Mouse (Mus musculus): ENCODE data around the gene Hoxa2. TPM values are rescaled to one million over a fixed set of nuclear protein-coding genes. Genes with fewer than 3 reads are reported as not detected.
A peak's percentile ranks its signal among the peaks of the same experiment; 100 is the strongest.

Gene Hoxa2
- polyA plus RNA-seq, 1 experiment from 2014 or later, result 0.29 TPM

DNA sequence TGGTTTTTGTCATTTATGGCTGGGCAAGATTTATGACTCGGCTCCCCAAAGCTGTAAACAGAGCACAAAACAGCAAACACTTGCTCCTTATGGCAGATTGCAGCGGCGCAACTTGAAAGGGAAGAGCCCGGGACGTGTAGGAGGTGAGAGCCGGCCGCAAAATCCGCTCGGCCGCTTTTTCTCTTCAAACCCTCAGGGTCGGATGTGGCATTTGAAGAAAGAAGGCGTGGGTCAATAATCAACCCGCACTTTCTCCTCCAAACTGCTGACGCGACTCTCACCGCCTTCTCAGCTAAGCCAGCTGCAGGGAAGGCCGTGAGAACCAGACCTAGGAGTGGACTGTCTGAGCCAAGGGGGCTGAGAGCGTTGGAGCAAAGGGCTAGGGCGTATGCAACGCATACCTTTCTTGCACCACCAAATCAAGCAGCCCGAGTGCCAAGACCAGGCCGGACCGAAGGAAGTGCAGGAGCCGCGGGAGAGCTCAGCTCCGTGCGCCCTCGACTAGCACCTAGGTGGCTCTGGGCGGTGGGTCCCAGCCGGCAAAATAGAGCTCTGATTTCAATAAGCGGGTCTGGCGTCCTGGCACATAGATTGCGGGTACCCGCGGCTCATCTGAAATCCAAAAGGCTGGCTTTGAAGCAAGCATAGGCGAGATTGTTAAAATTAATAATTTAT lies 12.6 kb upstream of the Hoxa2 start, which contains the start of gene 5730596B20Rik:
5730596B20Rik (plus strand) TSS at position 438 of the 675 bp plus-strand sequence.
- peaks cover 99% of the 10 kb centered on the region for H3K27me3 ChIP-seq
- H3K4me2 ChIP-seq, result peak within 1 kb of the TSS; percentile 25
- no peak within 1 kb of the TSS for H3K9ac ChIP-seq
- H3K9me3 ChIP-seq (replicated peaks), result no peaks in the 10 kb centered on the region
- 5% methylated on average over 36 of the region's 36 CpGs for whole genome bisulfite sequencing (ENCODE audit: insufficient replicate concordance)
- peaks cover 9% of the 10 kb centered on the region; the same call in 1 of the 2 replicates for H3K4me1 ChIP-seq (replicated peaks)
- H3K27ac ChIP-seq (replicated peaks), result no peak within 1 kb of the TSS
- H3K36me3 ChIP-seq (replicated peaks), result no peaks in the 10 kb centered on the region
- H3K4me3 ChIP-seq (replicated peaks), result peak within 1 kb of the TSS; percentile 39; the same call in 1 of the 2 replicates
- ATAC-seq (ENCODE audit: insufficient read depth), result no peak

DNA sequence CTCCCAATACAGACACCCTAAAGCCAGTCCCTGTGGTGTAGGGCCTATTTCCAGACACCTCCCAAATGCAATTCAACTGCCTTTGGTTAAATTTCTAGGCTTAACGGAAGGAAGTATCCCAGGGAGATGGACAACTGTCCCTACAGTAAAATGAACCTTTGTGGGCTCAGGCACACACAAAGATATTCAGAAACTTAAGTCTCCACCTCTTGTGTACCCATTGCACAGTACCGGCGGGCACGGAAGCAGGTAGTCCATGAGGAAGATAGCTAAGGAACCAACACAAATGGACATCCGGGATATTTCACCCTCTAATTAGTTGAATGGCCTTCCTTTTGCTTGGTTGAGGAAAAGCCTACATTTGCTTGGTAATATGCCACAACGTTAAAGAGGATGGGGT lies 11.8 kb upstream of the Hoxa2 start:
- Histone ChIP-seq H3K9me3 (replicated peaks) (no peaks in the 10 kb centered on the region), H3K4me3 (replicated peaks) (peak overlapping the region; percentile 39; the same call in 1 of the 2 replicates), H3K9ac (no peak overlapping the region), H3K27me3 (peaks cover 99% of the 10 kb centered on the region), H3K36me3 (replicated peaks) (no peaks in the 10 kb centered on the region), H3K4me1 (replicated peaks) (peaks cover 11% of the 10 kb centered on the region; the same call in 1 of the 2 replicates), H3K27ac (replicated peaks) (no peak overlapping the region), H3K4me2 (peak overlapping the region; percentile 23; the same call in 1 of the 2 replicates)
- no peak for ATAC-seq (ENCODE audit: insufficient read depth)
- 4% methylated on average over 6 of the region's 6 CpGs for WGBS (ENCODE audit: insufficient replicate concordance)

DNA sequence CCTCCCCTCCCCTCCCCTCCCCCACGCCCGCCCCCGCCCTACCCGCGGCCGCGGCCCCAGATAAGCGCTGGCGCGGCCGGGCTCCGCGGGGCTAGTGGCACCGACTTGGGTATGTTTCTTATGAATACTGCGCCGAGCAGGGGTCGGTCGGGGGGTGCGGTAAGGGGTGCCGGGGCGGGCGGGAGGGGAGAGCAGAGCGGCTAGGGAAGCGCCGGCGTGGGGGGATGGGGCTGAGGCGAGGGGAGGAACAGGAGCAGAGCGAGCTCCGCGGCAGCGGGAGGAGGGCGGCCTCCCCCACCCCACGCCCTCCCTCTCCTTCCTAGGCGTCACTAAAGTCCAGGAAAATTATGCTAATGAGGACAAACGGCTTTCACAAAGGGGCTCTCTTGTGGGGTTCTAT lies 11.2 kb upstream of the Hoxa2 start:
- peak overlapping the region; percentile 39 for H3K4me3 ChIP-seq (replicated peaks)
- H3K4me1 ChIP-seq (replicated peaks), result peaks cover 8% of the 10 kb centered on the region; the same call in 1 of the 2 replicates
- peak overlapping the region; percentile 23; the same call in 1 of the 2 replicates for H3K4me2 ChIP-seq
- no peaks in the 10 kb centered on the region for H3K36me3 ChIP-seq (replicated peaks)
- H3K27me3 ChIP-seq, result peaks cover 99% of the 10 kb centered on the region
- ATAC-seq (ENCODE audit: insufficient read depth), result no peak
- no peak overlapping the region; the same call in 1 of the 2 replicates for H3K9ac ChIP-seq
- no peaks in the 10 kb centered on the region for H3K9me3 ChIP-seq (replicated peaks)
- H3K27ac ChIP-seq (replicated peaks), result no peak overlapping the region
- 3% methylated on average over 11 of the region's 35 CpGs for WGBS (ENCODE audit: insufficient replicate concordance)

DNA sequence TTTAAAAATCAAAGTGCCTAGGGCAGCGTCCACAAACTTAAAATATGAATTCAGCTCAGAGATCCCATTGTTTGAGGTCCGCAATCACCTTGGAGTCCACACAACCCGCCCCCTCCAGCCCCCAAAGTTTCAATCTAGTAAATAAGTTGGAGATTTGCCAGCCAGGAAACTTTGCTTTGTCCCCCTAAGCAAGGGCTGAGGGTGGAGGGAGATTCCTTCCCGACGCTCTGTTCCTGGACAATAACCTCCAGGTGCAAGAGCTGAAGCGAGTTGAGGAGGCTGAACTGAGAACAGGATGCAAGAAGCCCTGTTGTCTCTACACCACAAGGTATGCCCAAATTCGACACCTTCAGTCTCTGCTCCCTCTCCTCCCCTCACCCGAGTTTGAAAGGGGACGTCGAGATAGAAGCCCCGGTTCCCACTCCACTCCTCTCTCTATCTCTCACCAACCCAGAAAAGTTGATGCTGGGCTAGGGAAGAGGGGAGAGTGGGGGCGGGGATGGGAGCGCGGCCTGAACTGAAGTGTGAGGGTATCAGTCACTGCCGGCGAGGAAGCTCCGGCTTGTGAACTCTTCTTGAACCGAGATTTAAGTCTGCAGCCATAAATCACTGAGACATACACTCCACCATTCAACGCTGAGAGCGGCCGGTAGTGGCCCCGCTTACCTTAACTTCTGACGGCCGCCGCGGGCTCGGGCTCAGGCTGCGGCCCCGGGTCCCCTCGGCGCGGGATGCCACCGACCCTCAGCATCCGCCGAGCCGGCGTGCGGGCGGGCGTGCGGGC lies 10.5 kb upstream of the Hoxa2 start:
- Histone ChIP-seq H3K27me3 (peaks cover 99% of the 10 kb centered on the region), H3K27ac (replicated peaks) (no peak overlapping the region), H3K4me1 (replicated peaks) (peaks cover 8% of the 10 kb centered on the region; the same call in 1 of the 2 replicates), H3K9me3 (replicated peaks) (no peaks in the 10 kb centered on the region), H3K4me2 (no peak overlapping the region; the same call in 1 of the 2 replicates), H3K9ac (no peak overlapping the region; the same call in 1 of the 2 replicates), H3K36me3 (replicated peaks) (no peaks in the 10 kb centered on the region), H3K4me3 (replicated peaks) (peak overlapping the region; percentile 39)
- no peak for ATAC-seq (ENCODE audit: insufficient read depth)
- 4% methylated on average over 37 of the region's 41 CpGs for WGBS (ENCODE audit: insufficient replicate concordance)

DNA sequence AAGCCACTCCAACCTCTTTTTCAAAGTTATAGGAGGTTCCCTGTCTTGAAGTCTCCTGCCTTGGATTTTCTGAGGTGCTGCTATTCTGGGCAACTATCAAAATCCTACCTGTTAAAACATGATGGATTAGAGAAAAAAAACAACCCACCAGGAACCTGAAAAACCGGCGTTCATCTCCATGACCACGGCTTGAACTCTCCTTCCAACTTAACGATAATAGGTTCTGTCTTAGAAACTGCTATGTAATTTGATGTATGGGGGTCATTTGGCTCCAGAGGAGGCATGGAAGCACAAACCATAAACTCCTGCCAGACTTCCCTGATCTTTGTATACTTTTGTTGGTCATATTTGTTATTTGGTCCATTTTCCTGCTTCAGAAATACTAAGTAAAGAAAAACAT lies 9.0 kb upstream of the Hoxa2 start:
- Histone ChIP-seq H3K36me3 (replicated peaks) (no peaks in the 10 kb centered on the region), H3K4me3 (replicated peaks) (no peak overlapping the region), H3K9me3 (replicated peaks) (no peaks in the 10 kb centered on the region), H3K4me1 (replicated peaks) (peaks cover 8% of the 10 kb centered on the region; the same call in 1 of the 2 replicates), H3K27ac (replicated peaks) (no peak overlapping the region), H3K9ac (no peak overlapping the region), H3K27me3 (peaks cover 99% of the 10 kb centered on the region), H3K4me2 (no peak overlapping the region)
- no peak for ATAC-seq (ENCODE audit: insufficient read depth)
- WGBS (ENCODE audit: insufficient replicate concordance), result 17% methylated on average over 4 of the region's 4 CpGs

DNA sequence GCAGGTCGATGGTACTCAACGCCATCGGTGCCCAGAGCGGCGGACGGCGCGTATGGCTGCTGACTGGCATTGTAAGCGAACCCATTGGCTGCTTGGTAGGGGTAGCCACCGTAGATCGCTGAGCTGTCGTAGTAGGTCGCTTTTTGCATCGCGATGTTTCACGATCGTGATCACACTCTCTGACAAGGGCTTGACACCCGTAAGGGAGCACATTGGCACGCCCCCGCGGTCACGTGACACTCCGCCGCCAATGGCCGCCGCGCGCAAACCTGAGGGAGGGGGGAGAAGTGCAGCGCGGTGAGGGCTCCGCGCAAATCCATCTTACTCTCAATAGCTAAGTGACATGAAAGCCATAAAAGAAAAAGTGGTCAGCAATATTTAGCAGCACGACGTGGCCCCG lies 7.9 kb upstream of the Hoxa2 start:
- Histone ChIP-seq H3K9ac (no peak overlapping the region), H3K9me3 (replicated peaks) (no peaks in the 10 kb centered on the region), H3K27me3 (peaks cover 99% of the 10 kb centered on the region), H3K4me2 (peak overlapping the region; percentile 36), H3K27ac (replicated peaks) (0 out of 2 replicates have a peak overlapping the region, but pooled peaks have one; percentile 19), H3K4me1 (replicated peaks) (peaks cover 8% of the 10 kb centered on the region; the same call in 1 of the 2 replicates), H3K4me3 (replicated peaks) (no peak overlapping the region), H3K36me3 (replicated peaks) (no peaks in the 10 kb centered on the region)
- WGBS (ENCODE audit: insufficient replicate concordance), result 2% methylated on average over 35 of the region's 35 CpGs
- no peak for ATAC-seq (ENCODE audit: insufficient read depth)

DNA sequence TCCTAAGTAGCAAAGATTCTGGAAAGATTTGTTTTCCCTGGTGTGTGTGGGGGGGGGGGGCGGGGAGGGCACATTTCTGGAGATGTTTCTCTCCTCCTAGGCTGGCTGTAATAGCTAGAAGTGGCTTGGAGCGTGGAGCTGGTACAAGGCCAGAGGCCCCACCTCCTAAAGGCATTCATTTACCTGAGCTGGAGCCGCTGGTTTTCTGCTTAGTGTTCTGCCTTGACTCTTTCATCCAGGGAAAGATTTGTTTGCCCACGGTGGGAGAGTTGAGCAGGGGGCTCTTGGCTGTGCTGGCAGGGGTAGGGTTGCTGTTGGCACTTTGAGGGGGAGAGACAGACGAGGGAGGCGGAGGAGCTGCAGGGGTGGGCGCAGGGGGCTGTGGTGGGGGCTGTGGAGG lies 7.3 kb upstream of the Hoxa2 start:
- peaks cover 99% of the 10 kb centered on the region for H3K27me3 ChIP-seq
- WGBS (ENCODE audit: insufficient replicate concordance), result 29% methylated on average over 7 of the region's 7 CpGs
- H3K36me3 ChIP-seq (replicated peaks), result no peaks in the 10 kb centered on the region
- H3K4me2 ChIP-seq, result peak overlapping the region; percentile 36; the same call in 1 of the 2 replicates
- H3K4me3 ChIP-seq (replicated peaks), result no peak overlapping the region
- ATAC-seq (ENCODE audit: insufficient read depth), result no peak
- H3K27ac ChIP-seq (replicated peaks), result no peak overlapping the region
- no peaks in the 10 kb centered on the region for H3K9me3 ChIP-seq (replicated peaks)
- no peak overlapping the region for H3K9ac ChIP-seq
- peaks cover 8% of the 10 kb centered on the region; the same call in 1 of the 2 replicates for H3K4me1 ChIP-seq (replicated peaks)

DNA sequence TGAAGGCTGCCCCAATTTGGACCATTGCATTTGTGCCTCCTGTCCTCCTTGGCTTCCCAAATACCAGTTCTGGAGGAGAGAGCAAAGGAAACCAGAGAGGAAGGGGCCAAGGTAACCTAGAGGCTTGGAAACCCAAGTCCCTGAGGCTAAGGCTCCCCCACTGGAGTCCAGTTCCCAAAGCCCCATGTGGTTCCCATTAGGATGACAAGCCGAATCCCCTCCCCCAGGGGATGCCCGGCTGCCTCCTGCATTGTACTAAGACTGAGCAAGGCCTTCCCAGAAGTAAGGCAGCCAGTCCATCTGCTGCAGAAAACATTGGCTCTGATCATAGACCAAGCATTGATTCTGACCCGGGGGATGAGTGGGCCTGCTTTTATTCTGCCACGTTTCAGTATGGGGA lies 6.7 kb upstream of the Hoxa2 start:
- 26% methylated on average over 4 of the region's 4 CpGs for WGBS (ENCODE audit: insufficient replicate concordance)
- peaks cover 99% of the 10 kb centered on the region for H3K27me3 ChIP-seq
- peaks cover 8% of the 10 kb centered on the region; the same call in 1 of the 2 replicates for H3K4me1 ChIP-seq (replicated peaks)
- no peak overlapping the region for H3K9ac ChIP-seq
- no peak overlapping the region for H3K4me2 ChIP-seq
- no peaks in the 10 kb centered on the region for H3K36me3 ChIP-seq (replicated peaks)
- H3K27ac ChIP-seq (replicated peaks), result no peak overlapping the region
- H3K9me3 ChIP-seq (replicated peaks), result no peaks in the 10 kb centered on the region
- no peak overlapping the region for H3K4me3 ChIP-seq (replicated peaks)
- ATAC-seq (ENCODE audit: insufficient read depth), result no peak

DNA sequence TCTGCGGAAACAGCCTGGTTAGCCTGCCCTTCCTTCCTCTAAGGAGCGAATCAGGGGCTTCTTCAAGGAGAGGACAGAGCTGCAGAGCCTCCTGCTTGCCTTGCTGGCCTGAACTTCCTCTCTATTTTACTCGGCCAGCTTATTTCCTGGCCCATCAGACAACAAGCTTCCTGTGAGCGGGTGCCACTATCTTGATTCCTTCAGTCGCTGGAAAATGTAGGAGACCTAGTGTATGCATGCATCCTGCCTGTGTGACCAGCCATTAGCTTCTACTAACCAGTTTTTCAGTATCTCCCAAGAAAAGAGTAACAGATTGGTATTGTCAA lies 6.2 kb upstream of the Hoxa2 start:
- Histone ChIP-seq H3K4me3 (replicated peaks) (no peak overlapping the region), H3K4me2 (peak overlapping the region; percentile 23; the same call in 1 of the 2 replicates), H3K27ac (replicated peaks) (no peak overlapping the region), H3K4me1 (replicated peaks) (peaks cover 8% of the 10 kb centered on the region; the same call in 1 of the 2 replicates), H3K36me3 (replicated peaks) (no peaks in the 10 kb centered on the region), H3K9ac (no peak overlapping the region), H3K27me3 (peaks cover 99% of the 10 kb centered on the region), H3K9me3 (replicated peaks) (no peaks in the 10 kb centered on the region)
- no peak for ATAC-seq (ENCODE audit: insufficient read depth)
- WGBS (ENCODE audit: insufficient replicate concordance), result 5% methylated on average over 5 of the region's 5 CpGs

DNA sequence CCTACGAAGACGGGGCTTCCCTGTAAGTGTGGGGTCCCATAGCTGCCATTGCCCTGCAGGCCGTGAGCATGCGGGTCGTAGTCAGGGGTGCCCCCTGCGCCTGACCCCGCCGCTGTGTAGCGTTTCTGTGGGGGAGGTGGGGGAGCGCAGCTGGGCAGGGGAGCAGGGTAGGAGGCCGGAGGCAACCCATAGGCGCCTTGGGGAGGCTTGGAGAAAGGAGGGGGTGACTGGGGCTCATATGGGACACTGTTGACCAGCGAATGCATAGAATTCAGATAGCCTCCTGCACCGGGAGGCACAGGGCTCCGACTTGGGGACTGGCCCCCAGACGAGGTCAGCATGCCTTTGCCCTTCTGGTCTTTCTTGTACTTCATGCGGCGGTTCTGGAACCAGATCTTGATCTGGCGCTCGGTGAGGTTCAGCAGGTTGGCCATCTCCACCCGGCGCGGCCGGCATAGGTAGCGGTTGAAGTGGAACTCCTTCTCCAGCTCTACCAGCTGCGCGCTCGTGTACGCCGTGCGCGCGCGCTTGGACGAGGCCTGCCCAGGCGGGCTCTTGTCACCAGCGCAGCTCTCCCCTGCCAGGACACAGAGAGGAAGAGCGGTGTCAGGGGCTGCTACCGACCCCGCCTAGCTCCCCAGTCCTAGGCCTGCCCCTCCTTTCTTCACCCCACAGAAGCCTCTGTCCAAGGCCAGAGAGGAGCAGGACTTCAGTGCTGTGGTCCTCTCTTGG lies 5.7 kb upstream of the Hoxa2 start:
- H3K27me3 ChIP-seq, result peaks cover 99% of the 10 kb centered on the region
- ATAC-seq (ENCODE audit: insufficient read depth), result peak; percentile 69
- H3K4me2 ChIP-seq, result peak overlapping the region; percentile 23
- H3K36me3 ChIP-seq (replicated peaks), result no peaks in the 10 kb centered on the region
- 10% methylated on average over 40 of the region's 40 CpGs for WGBS (ENCODE audit: insufficient replicate concordance)
- no peak overlapping the region for H3K4me3 ChIP-seq (replicated peaks)
- no peak overlapping the region for H3K9ac ChIP-seq
- H3K4me1 ChIP-seq (replicated peaks), result peaks cover 8% of the 10 kb centered on the region; the same call in 1 of the 2 replicates
- peak overlapping the region; percentile 29; the same call in 1 of the 2 replicates for H3K27ac ChIP-seq (replicated peaks)
- H3K9me3 ChIP-seq (replicated peaks), result no peaks in the 10 kb centered on the region
